Mouse (Mus musculus) gastrocnemius, postnatal 14 days (tissue): Measurements from ENCODE around the gene Ropn1l. TPM values are rescaled to one million over a fixed set of nuclear protein-coding genes. Genes with fewer than 3 reads are reported as not detected.

ENCODE experiments used
- DNase-seq: peaks from one replicate; pipeline ENCODE4 v3.0.0; 2021; ENCODE audit warnings: mixed read lengths
- intact Hi-C: fragments of 180-260 bp; cut with DNase I; formaldehyde crosslinking; loops from one replicate; pipeline ENCODE4 v1.15.1; 2025; ENCODE audit warnings: low total_unique reads
- total RNA-seq, 2 experiments: library from RNA; stranded (reverse); gene quantifications; 2 replicates each; pipeline ENCODE4 v1.2.3; 2021

Ropn1l gene
- total RNA-seq, 2 experiments from 2014 or later = 0.29 to 0.33 TPM

GRCm38 (mm10) chr15:31452336-31453097 lies 1.0 kb downstream of the Ropn1l start:
- intact Hi-C loops = no loop called here
- no peak for DNase-seq

GRCm38 (mm10) chr15:31449772-31450171 lies 3.8 kb downstream of the Ropn1l start:
- intact Hi-C loops = no loop called here
- DNase-seq = no peak

GRCm38 (mm10) chr15:31447121-31447520 lies 6.4 kb downstream of the Ropn1l start:
- intact Hi-C loops = no loop called here
- no peak for DNase-seq

- no peak for DNase-seq
- intact Hi-C loops = loop anchor here (5.0 kb wide), 1 partner anchor 125 kb away; no protein-coding TSS in a partner anchor
Observed at GRCm38 (mm10) chr15:31442698-31443097, 10.8 kb downstream of the Ropn1l start.

GRCm38 (mm10) chr15:31441996-31442395 lies 11.5 kb downstream of the Ropn1l start:
- no peak for DNase-seq
- intact Hi-C loops = loop anchor here (5.0 kb wide), 1 partner anchor 125 kb away; no protein-coding TSS in a partner anchor

- intact Hi-C loops = no loop called here
- peak; percentile 40 for DNase-seq
Observed at GRCm38 (mm10) chr15:31436811-31437210, 16.7 kb downstream of the Ropn1l start.

GRCm38 (mm10) chr15:31436083-31436482 lies 17.5 kb downstream of the Ropn1l start:
- intact Hi-C loops = no loop called here
- no peak for DNase-seq

- no peak for DNase-seq
- intact Hi-C loops = no loop called here
Observed at GRCm38 (mm10) chr15:31433768-31434167, 19.8 kb downstream of the Ropn1l start.

- no peak for DNase-seq
- intact Hi-C loops = no loop called here
Observed at GRCm38 (mm10) chr15:31431847-31432246, 21.7 kb downstream of the Ropn1l start.

GRCm38 (mm10) chr15:31430014-31430413 lies 23.5 kb downstream of the Ropn1l start:
- DNase-seq = no peak
- intact Hi-C loops = no loop called here

- no peak for DNase-seq
- intact Hi-C loops = no loop called here
Observed at GRCm38 (mm10) chr15:31429429-31429828, 24.1 kb downstream of the Ropn1l start.

GRCm38 (mm10) chr15:31428571-31428970 lies 25.0 kb downstream of the Ropn1l start:
- intact Hi-C loops = no loop called here
- DNase-seq = no peak

GRCm38 (mm10) chr15:31427390-31427789 lies 26.1 kb downstream of the Ropn1l start:
- no peak for DNase-seq
- intact Hi-C loops = no loop called here

GRCm38 (mm10) chr15:31426066-31426706 lies 27.4 kb downstream of the Ropn1l start:
- no peak for DNase-seq
- intact Hi-C loops = no loop called here

- no peak for DNase-seq
- intact Hi-C loops = no loop called here
Observed at GRCm38 (mm10) chr15:31422649-31423369, 30.7 kb downstream of the Ropn1l start.

GRCm38 (mm10) chr15:31419037-31419436 lies 34.5 kb downstream of the Ropn1l start:
- intact Hi-C loops = no loop called here

GRCm38 (mm10) chr15:31418686-31419024 lies 34.9 kb downstream of the Ropn1l start:
- intact Hi-C loops = no loop called here
- DNase-seq = no peak

More at GRCm38 (mm10) chr15:31419037-31419436, 34.5 kb downstream of the Ropn1l start:
- no peak for DNase-seq

- peak; percentile 28 for DNase-seq
- intact Hi-C loops = no loop called here
Observed at GRCm38 (mm10) chr15:31417796-31418685, 35.5 kb downstream of the Ropn1l start.

GRCm38 (mm10) chr15:31417409-31417795 lies 36.1 kb downstream of the Ropn1l start:
- intact Hi-C loops = no loop called here
- no peak for DNase-seq
